Mouse (Mus musculus): ENCODE data around the gene C1qb. TPM values are rescaled to one million over a fixed set of nuclear protein-coding genes. Genes with fewer than 3 reads are reported as not detected.

The C1qb gene
- polyA plus RNA-seq, 1 experiment: 395 TPM

GRCm38 (mm10) chr4:136875012-136875411 is 11.0 kb downstream of the C1qb start:
- no peaks in the 10 kb centered on the region for H3K36me3 ChIP-seq (ENCODE audit: control insufficient read depth, insufficient read depth, low read length)
- H3K27me3 ChIP-seq (ENCODE audit: control insufficient read depth, insufficient read depth, low read length): no peaks in the 10 kb centered on the region
- no peak for DNase-seq
- H3K4me3 ChIP-seq (ENCODE audit: control insufficient read depth, insufficient read depth, low read length): no peak overlapping the region
- TF ChIP-seq CTCF (IDR thresholded peaks at IDR 0.05; ENCODE audit: borderline replicate concordance, control insufficient read depth, extremely low read depth, insufficient read depth, low read length, poor library complexity): no peak
- no peak for TF ChIP-seq POLR2A (IDR thresholded peaks at IDR 0.05; ENCODE audit: control insufficient read depth, extremely low read depth, insufficient read depth, low read length, poor library complexity)
- H3K4me1 ChIP-seq (replicated peaks; ENCODE audit: control insufficient read depth, insufficient read depth, low read length): no peaks in the 10 kb centered on the region
- WGBS: 94% methylated on average over 14 of the region's 14 CpGs
- H3K27ac ChIP-seq (ENCODE audit: control insufficient read depth, insufficient read depth, low read length): no peak overlapping the region

DNA sequence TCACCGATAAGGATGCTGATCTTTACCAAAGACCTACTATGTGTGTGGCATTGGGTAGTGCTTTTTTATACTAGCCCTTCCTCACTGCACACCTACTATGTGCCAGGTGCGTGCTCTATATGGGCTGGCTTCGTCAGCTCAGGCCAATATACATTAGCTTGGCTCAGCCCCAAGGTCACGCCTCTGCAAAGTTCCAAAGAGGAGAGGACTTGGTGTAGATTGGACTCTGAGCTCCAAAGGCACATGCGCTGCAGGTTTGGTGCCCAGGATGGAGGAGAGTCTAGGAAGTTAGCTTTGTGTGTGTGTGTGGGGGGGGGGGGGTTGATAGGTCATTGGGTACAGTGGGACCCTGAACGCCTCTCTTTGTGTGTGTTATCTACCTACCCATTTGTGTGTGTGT is 17.6 kb downstream of the C1qb start:
- no peak for TF ChIP-seq POLR2A (IDR thresholded peaks at IDR 0.05; ENCODE audit: control insufficient read depth, extremely low read depth, insufficient read depth, low read length, poor library complexity)
- TF ChIP-seq CTCF (IDR thresholded peaks at IDR 0.05; ENCODE audit: borderline replicate concordance, control insufficient read depth, extremely low read depth, insufficient read depth, low read length, poor library complexity): no peak
- no peaks in the 10 kb centered on the region for H3K27me3 ChIP-seq (ENCODE audit: control insufficient read depth, insufficient read depth, low read length)

DNA sequence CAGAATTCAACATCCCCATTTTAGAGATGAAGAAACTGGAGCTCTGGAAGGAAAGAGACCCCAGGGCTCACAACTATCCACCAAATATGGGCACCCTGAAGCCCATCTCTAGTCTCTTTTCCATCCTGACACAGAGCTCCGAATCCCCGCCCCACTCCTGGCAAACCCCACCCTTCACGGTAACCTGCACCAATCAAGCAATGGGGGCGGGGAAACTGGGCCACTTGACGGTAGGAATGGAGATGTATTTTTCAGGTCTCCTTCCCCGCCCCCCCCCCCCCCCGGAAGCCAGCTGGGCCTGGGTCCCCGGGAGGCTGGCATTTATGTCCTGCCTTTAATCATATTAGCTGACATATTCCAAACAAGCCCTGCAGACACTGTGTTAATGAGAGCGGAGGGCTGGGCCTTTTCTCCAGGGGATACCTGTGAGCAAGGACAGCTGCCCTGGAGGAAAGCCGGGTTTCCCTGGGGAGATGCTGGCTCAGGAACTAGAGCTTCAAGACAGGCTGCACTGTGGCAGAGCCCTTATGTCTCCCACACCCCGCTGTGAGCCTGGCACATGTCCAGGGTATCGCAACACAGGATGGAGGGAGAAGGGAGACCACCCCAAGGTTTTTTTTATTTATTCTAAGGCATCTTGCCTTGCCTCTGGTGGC is 18.2 kb downstream of the C1qb start:
- no peaks in the 10 kb centered on the region for H3K27me3 ChIP-seq (ENCODE audit: control insufficient read depth, insufficient read depth, low read length)
- no peak overlapping the region for H3K4me3 ChIP-seq (ENCODE audit: control insufficient read depth, insufficient read depth, low read length)
- no peak overlapping the region for H3K27ac ChIP-seq (ENCODE audit: control insufficient read depth, insufficient read depth, low read length)
- no peaks in the 10 kb centered on the region for H3K36me3 ChIP-seq (ENCODE audit: control insufficient read depth, insufficient read depth, low read length)
- peaks cover 5% of the 10 kb centered on the region for H3K4me1 ChIP-seq (replicated peaks; ENCODE audit: control insufficient read depth, insufficient read depth, low read length)
- no peak for DNase-seq
- TF ChIP-seq CTCF (IDR thresholded peaks at IDR 0.05; ENCODE audit: borderline replicate concordance, control insufficient read depth, extremely low read depth, insufficient read depth, low read length, poor library complexity) (no peak), POLR2A (IDR thresholded peaks at IDR 0.05; ENCODE audit: control insufficient read depth, extremely low read depth, insufficient read depth, low read length, poor library complexity) (no peak)
- 40% methylated on average over 12 of the region's 12 CpGs for WGBS

More for the DNA sequence above, 17.6 kb downstream of the C1qb start:
- H3K4me3 ChIP-seq (ENCODE audit: control insufficient read depth, insufficient read depth, low read length): no peak overlapping the region
- 88% methylated on average over 6 of the region's 6 CpGs for WGBS
- no peak overlapping the region for H3K27ac ChIP-seq (ENCODE audit: control insufficient read depth, insufficient read depth, low read length)
- peaks cover 2% of the 10 kb centered on the region for H3K4me1 ChIP-seq (replicated peaks; ENCODE audit: control insufficient read depth, insufficient read depth, low read length)
- no peak for DNase-seq
- no peaks in the 10 kb centered on the region for H3K36me3 ChIP-seq (ENCODE audit: control insufficient read depth, insufficient read depth, low read length)

DNA sequence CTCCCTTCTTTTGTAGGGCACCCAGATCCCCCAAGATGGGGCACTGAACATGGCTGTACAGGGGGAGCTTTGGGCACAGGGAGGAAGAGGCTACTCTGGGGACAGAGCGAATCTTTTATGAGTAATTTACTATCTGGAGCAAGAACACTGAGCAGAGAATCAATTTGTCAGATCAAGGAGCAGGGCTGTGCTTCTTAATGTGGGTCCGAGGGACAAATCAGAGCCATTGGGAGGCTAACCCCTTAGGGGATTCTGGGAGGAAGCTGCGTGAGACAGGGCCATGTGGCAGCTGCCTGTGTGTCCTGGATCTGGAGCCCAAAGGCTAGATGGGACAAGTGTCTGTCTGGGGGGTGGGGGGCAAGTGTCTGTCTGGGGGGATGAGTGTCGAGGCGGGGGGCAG is 20.5 kb downstream of the C1qb start:
- no peak overlapping the region for H3K27ac ChIP-seq (ENCODE audit: control insufficient read depth, insufficient read depth, low read length)
- H3K4me3 ChIP-seq (ENCODE audit: control insufficient read depth, insufficient read depth, low read length): no peak overlapping the region
- no peak for DNase-seq
- no peaks in the 10 kb centered on the region for H3K27me3 ChIP-seq (ENCODE audit: control insufficient read depth, insufficient read depth, low read length)
- peaks cover 5% of the 10 kb centered on the region for H3K4me1 ChIP-seq (replicated peaks; ENCODE audit: control insufficient read depth, insufficient read depth, low read length)
- no peaks in the 10 kb centered on the region for H3K36me3 ChIP-seq (ENCODE audit: control insufficient read depth, insufficient read depth, low read length)
- WGBS: 94% methylated on average over 5 of the region's 5 CpGs
- TF ChIP-seq POLR2A (IDR thresholded peaks at IDR 0.05; ENCODE audit: control insufficient read depth, extremely low read depth, insufficient read depth, low read length, poor library complexity): no peak
- TF ChIP-seq CTCF (IDR thresholded peaks at IDR 0.05; ENCODE audit: borderline replicate concordance, control insufficient read depth, extremely low read depth, insufficient read depth, low read length, poor library complexity): no peak

DNA sequence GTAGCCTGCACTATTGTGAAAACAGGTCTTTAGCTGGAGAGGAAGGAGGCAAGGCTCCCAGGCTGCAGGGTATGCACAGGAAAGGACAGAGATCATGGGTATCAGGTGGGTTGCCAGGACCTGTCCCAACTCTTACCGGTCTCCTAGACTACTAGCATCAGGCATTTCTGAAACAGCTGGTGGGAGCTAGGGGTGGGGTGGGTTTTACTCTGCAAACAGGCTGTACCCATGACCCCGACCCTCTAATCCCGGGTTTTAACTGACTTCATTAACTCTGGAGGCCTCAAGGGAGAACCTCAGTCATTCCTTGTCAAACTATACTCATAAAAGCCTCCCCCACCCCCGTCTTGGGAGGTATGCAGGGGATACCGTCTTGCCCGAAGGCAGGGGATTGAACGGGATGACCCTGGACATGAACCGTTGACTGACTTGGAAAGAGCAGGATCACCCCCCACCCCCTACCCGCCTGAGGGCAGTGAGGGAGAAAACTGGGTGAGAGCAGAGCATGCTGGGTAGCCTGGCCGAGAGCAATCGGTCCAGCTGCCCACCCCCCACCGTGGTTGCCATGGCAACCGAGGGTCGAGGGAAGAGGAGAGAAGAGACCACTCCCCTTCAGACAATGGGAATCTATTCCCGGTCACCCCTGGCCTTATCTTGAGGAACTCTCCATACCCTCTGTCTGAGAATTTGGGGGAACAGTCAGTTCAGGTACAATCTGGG is 21.1 kb downstream of the C1qb start:
- no peaks in the 10 kb centered on the region for H3K36me3 ChIP-seq (ENCODE audit: control insufficient read depth, insufficient read depth, low read length)
- DNase-seq: no peak
- TF ChIP-seq CTCF (IDR thresholded peaks at IDR 0.05; ENCODE audit: borderline replicate concordance, control insufficient read depth, extremely low read depth, insufficient read depth, low read length, poor library complexity) (no peak), POLR2A (IDR thresholded peaks at IDR 0.05; ENCODE audit: control insufficient read depth, extremely low read depth, insufficient read depth, low read length, poor library complexity) (no peak)
- 70% methylated on average over 15 of the region's 15 CpGs for WGBS
- H3K27me3 ChIP-seq (ENCODE audit: control insufficient read depth, insufficient read depth, low read length): no peaks in the 10 kb centered on the region
- no peak overlapping the region for H3K27ac ChIP-seq (ENCODE audit: control insufficient read depth, insufficient read depth, low read length)
- no peak overlapping the region for H3K4me3 ChIP-seq (ENCODE audit: control insufficient read depth, insufficient read depth, low read length)
- H3K4me1 ChIP-seq (replicated peaks; ENCODE audit: control insufficient read depth, insufficient read depth, low read length): peaks cover 5% of the 10 kb centered on the region

DNA sequence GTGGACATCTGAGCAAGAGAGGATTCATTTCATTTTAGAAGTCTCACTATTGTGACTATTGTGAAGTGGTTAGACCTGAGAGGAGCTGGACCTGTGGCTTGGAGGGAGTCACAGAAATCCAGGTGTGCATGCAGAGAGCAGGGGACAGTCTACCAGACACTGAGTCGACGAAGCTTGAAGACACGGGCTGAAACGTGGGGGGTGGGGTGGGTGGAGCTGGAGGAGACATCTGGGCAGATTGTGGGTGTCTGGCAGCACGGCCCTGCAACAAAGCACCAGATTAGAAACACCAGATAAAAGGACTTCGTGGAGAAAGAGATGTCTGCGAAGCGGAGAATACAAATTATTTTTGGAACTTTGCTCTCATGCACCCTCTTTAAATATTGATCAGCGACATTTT is 22.5 kb downstream of the C1qb start:
- H3K4me3 ChIP-seq (ENCODE audit: control insufficient read depth, insufficient read depth, low read length): no peak overlapping the region
- TF ChIP-seq POLR2A (IDR thresholded peaks at IDR 0.05; ENCODE audit: control insufficient read depth, extremely low read depth, insufficient read depth, low read length, poor library complexity) (no peak), CTCF (IDR thresholded peaks at IDR 0.05; ENCODE audit: borderline replicate concordance, control insufficient read depth, extremely low read depth, insufficient read depth, low read length, poor library complexity) (no peak)
- no peak for DNase-seq
- no peaks in the 10 kb centered on the region for H3K27me3 ChIP-seq (ENCODE audit: control insufficient read depth, insufficient read depth, low read length)
- H3K36me3 ChIP-seq (ENCODE audit: control insufficient read depth, insufficient read depth, low read length): no peaks in the 10 kb centered on the region
- peaks cover 5% of the 10 kb centered on the region for H3K4me1 ChIP-seq (replicated peaks; ENCODE audit: control insufficient read depth, insufficient read depth, low read length)
- no peak overlapping the region for H3K27ac ChIP-seq (ENCODE audit: control insufficient read depth, insufficient read depth, low read length)
- 15% methylated on average over 9 of the region's 9 CpGs for WGBS
